Comparison of ENCODE assay signal across 18 mouse cellular contexts in genomic region chr5:16426306-16426705, GRCm38 (mm10).
"Had no signal": no experiment of that assay in that cellular context is flagged by ENCODE, and none has a peak within 500 bp of the region (broad histone marks: within the 10 kb centered on the region; RNA-seq: fewer than 3 reads in every experiment).

No protein-coding gene starts in this region.

- H3K36me3 ChIP-seq: midbrain, embryonic 10.5 days; midbrain, embryonic 12.5 days; neural tube, embryonic 13.5 days; neural tube, embryonic 15.5 days had no signal

- H3K4me1 ChIP-seq: midbrain, embryonic 10.5 days; midbrain, embryonic 12.5 days; neural tube, embryonic 13.5 days; neural tube, embryonic 15.5 days had no signal

- DNase-seq: lung, adult 18-20 months; lung, embryonic 14.5 days; lung, postnatal 10 days; lung, postnatal 4 days; right cerebral cortex, adult 18-20 months; right cerebral cortex, postnatal 25 days; right cerebral cortex, postnatal 4 days; spleen, adult 18-20 months; thymus, adult 18-20 months; thymus, postnatal 14 days; thymus, postnatal 36 days had no signal

- H3K27ac ChIP-seq: liver, embryonic 14.5 days; midbrain, embryonic 10.5 days; midbrain, embryonic 12.5 days; neural tube, embryonic 13.5 days; neural tube, embryonic 15.5 days had no signal

- H3K4me2 ChIP-seq: lung, embryonic 14.5 days; midbrain, embryonic 12.5 days; neural tube, embryonic 13.5 days; neural tube, embryonic 15.5 days had no signal

- H3K27me3 ChIP-seq: midbrain, embryonic 12.5 days; neural tube, embryonic 13.5 days; neural tube, embryonic 15.5 days had no signal

- H3K9me3 ChIP-seq: midbrain, embryonic 10.5 days; midbrain, embryonic 12.5 days; neural tube, embryonic 13.5 days; neural tube, embryonic 15.5 days had no signal

- H3K4me3 ChIP-seq: midbrain, embryonic 10.5 days; midbrain, embryonic 12.5 days; myocyte; neural tube, embryonic 13.5 days; neural tube, embryonic 15.5 days had no signal

- ATAC-seq: midbrain, embryonic 16.5 days had no signal

- H3K9ac ChIP-seq: liver, embryonic 14.5 days; lung, embryonic 14.5 days; midbrain, embryonic 12.5 days; neural tube, embryonic 13.5 days; neural tube, embryonic 15.5 days had no signal
